Mouse (Mus musculus): ENCODE measurements around the gene Slc23a3.

GRCm38 (mm10) chr1:75133421-75134207 is at the start of gene Slc23a3:
- TF ChIP-seq CTCF (IDR thresholded peaks at IDR 0.05) (no peak), EP300 (IDR thresholded peaks at IDR 0.05) (no peak)
